Mouse (Mus musculus) CH12.LX (cell line): ENCODE measurements around the gene Nkapl.

ENCODE experiments used
- CTCF ChIP-seq, 2 experiments: IDR thresholded peaks in 1 of 2; conservative IDR thresholded peaks in 1 of 2; 2 replicates each; pipeline ENCODE4 v1.5.1; 2011 to 2012; ENCODE audit warnings: low read depth in 2 of 2, low read length in 2 of 2, improper control_type of control experiment in 1 of 2, inconsistent platforms in 1 of 2, mild to moderate bottlenecking in 1 of 2, moderate library complexity in 1 of 2
- E2F4 ChIP-seq: IDR thresholded peaks from 2 replicates; pipeline ENCODE4 v1.6.1; 2011; ENCODE audit warnings: low read depth, low read length, improper control_type of control experiment; ENCODE audit not compliant: insufficient replicate concordance
- EP300 ChIP-seq: IDR thresholded peaks from 2 replicates; pipeline ENCODE4 v1.6.1; 2011; ENCODE audit warnings: low read length, improper control_type of control experiment
- MEF2A ChIP-seq: IDR thresholded peaks from 2 replicates; pipeline ENCODE4 v1.6.1; 2014; ENCODE audit warnings: low read depth, mild to moderate bottlenecking, inconsistent platforms, low read length, improper control_type of control experiment, borderline replicate concordance
- POLR2A ChIP-seq: IDR thresholded peaks from 2 replicates; pipeline ENCODE4 v1.6.1; 2011; ENCODE audit warnings: low read depth, mild to moderate bottlenecking, improper control_type of control experiment, low read length
- POLR2AphosphoS2 ChIP-seq: IDR thresholded peaks from 2 replicates; pipeline ENCODE4 v1.6.1; 2011; ENCODE audit warnings: low read depth, low read length, improper control_type of control experiment
- ZC3H11A ChIP-seq: IDR thresholded peaks from 2 replicates; pipeline ENCODE4 v1.6.1; 2012; ENCODE audit warnings: low read depth, mild to moderate bottlenecking, inconsistent platforms, low read length, improper control_type of control experiment
- ZMIZ1 ChIP-seq: IDR thresholded peaks from 2 replicates; pipeline ENCODE4 v1.6.1; 2012; ENCODE audit warnings: low read depth, mild to moderate bottlenecking, inconsistent platforms, low read length, improper control_type of control experiment

DNA sequence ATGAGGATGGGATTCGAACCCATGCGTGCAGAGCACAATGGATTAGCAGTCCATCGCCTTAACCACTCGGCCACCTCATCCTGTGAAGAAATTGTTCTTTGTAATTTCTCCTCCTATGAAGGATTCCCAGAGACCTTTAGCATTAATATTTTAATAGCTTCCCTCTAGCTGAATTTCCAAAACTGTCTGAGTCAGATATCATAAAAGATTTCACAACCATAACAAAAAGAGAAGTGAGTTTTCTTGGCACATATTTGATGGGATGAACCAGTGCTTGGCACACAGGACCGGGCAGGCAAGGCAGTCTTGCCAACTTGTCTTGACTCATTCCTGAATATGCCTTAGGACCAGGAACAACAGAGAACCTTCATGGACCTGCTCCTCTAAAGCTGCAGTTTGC, 24.5 kb upstream of the Nkapl start:
- TF ChIP-seq POLR2A (no peak), POLR2AphosphoS2 (no peak), E2F4 (no peak), EP300 (no peak), CTCF (conservative IDR thresholded peaks at IDR 0.05 in 1 of 2, IDR thresholded peaks at IDR 0.05 in 1 of 2; ENCODE audit: low read depth in 2 of 2, low read length in 2 of 2) (no peak), ZMIZ1 (no peak), ZC3H11A (no peak), MEF2A (no peak)
